Mouse (Mus musculus) E14TG2a.4 (cell line): ENCODE measurements around the gene Spint1.

Experiments used
- CTCF ChIP-seq: conservative IDR thresholded peaks from 2 replicates; pipeline ENCODE4 v1.5.1; 2014; ENCODE audit warnings: low read length
- NANOG ChIP-seq: IDR thresholded peaks from 2 replicates; pipeline ENCODE4 v1.6.1; 2014; ENCODE audit warnings: borderline replicate concordance, low read length, mixed read lengths
- POU5F1 ChIP-seq: IDR thresholded peaks from 2 replicates; pipeline ENCODE4 v1.6.1; 2014; ENCODE audit warnings: low read length, borderline replicate concordance

DNA sequence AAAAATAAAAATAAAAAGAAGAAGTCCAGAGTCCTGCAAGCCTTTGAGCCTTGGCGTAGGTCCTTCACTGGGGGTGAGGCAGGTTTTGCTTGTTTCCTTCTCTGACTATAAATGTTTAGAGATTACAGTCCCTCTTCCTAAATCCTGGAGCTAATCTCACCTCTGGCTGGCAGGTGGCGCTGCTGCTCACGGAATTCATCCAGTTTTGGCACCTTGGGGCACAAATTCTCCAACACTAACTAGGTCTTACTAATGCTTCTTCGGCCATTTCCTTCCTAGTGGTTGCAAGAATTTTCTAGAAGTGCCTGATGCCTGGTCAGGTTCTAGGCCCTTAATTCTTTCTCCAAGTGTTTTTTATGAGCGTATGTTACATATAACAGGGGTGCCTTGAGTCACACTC lies 61.2 kb downstream of the Spint1 start:
- TF ChIP-seq CTCF = peak; percentile 48
- TF ChIP-seq POU5F1 = no peak
- no peak for TF ChIP-seq NANOG
